Mouse (Mus musculus) CH12.LX (cell line): ENCODE results near the gene St8sia1. TPM values are rescaled to one million over a fixed set of nuclear protein-coding genes. Genes with fewer than 3 reads are reported as not detected.

Experiments used
- DNase-seq: peaks from one replicate; pipeline ENCODE4 v3.0.0-alpha.2; 2013; ENCODE audit errors: extremely low read depth
- H3K27ac ChIP-seq: 2 replicates; pipeline ENCODE4 v1.5.1; 2012; ENCODE audit warnings: low read depth, mild to moderate bottlenecking, control low read depth, moderate library complexity; ENCODE audit not compliant: insufficient read depth
- H3K27me3 ChIP-seq: replicated peaks from 2 replicates; pipeline ENCODE3; 2012; ENCODE audit warnings: inconsistent platforms
- H3K36me3 ChIP-seq, 2 experiments: replicated peaks in 1 of 2; 2 replicates each; pipeline versions ENCODE3 to v1.6.1; 2012; ENCODE audit warnings: inconsistent platforms in 1 of 2, low read length in 1 of 2, mild to moderate bottlenecking in 1 of 2, mixed read lengths in 1 of 2, moderate library complexity in 1 of 2; ENCODE audit not compliant: control insufficient read depth in 1 of 2, insufficient read depth in 1 of 2
- H3K4me1 ChIP-seq, 2 experiments: 2 replicates each; pipeline ENCODE4 v1.6.1; 2012; ENCODE audit warnings: inconsistent platforms in 1 of 2, moderate library complexity in 1 of 2; ENCODE audit not compliant: insufficient read depth in 2 of 2, control insufficient read depth in 1 of 2
- H3K4me2 ChIP-seq: 2 replicates; pipeline ENCODE4 v1.6.1; 2012; ENCODE audit warnings: low read depth, mild to moderate bottlenecking, control low read depth; ENCODE audit not compliant: poor library complexity, insufficient read depth, severe bottlenecking
- H3K4me3 ChIP-seq, 3 experiments: fragments of 150-350 bp in 1 of 3; sonication (generic) in 1 of 3; replicated peaks in 1 of 3; 2 replicates each; pipeline versions ENCODE3 to v1.5.1; 2011 to 2012; ENCODE audit warnings: low read depth in 2 of 3, low read length in 2 of 3, mild to moderate bottlenecking in 2 of 3, moderate library complexity in 2 of 3, control low read depth in 1 of 3, improper control_type of control experiment in 1 of 3, inconsistent platforms in 1 of 3, mixed read lengths in 1 of 3; ENCODE audit not compliant: poor library complexity in 1 of 3
- H3K79me2 ChIP-seq: replicated peaks from 2 replicates; pipeline ENCODE4 v1.6.1; 2012; ENCODE audit warnings: mild to moderate bottlenecking, moderate library complexity; ENCODE audit not compliant: control insufficient read depth, poor library complexity, insufficient read depth, severe bottlenecking; ENCODE audit errors: extremely low read depth
- H3K9ac ChIP-seq: 2 replicates; pipeline ENCODE4 v1.6.1; 2012; ENCODE audit warnings: low read depth, mild to moderate bottlenecking, control low read depth, moderate library complexity; ENCODE audit not compliant: insufficient read depth
- H3K9me3 ChIP-seq: replicated peaks from 2 replicates; pipeline ENCODE3; 2012; ENCODE audit warnings: low read length, inconsistent platforms, mixed read lengths
- BHLHE40 ChIP-seq: IDR thresholded peaks from 2 replicates; pipeline ENCODE4 v1.6.1; 2011; ENCODE audit warnings: mild to moderate bottlenecking, low read depth, low read length, improper control_type of control experiment
- CHD2 ChIP-seq: IDR thresholded peaks from 2 replicates; pipeline ENCODE4 v1.6.1; 2011; ENCODE audit warnings: low read length, improper control_type of control experiment
- CTCF ChIP-seq, 2 experiments: IDR thresholded peaks in 1 of 2; conservative IDR thresholded peaks in 1 of 2; 2 replicates each; pipeline ENCODE4 v1.5.1; 2011 to 2012; ENCODE audit warnings: low read depth in 2 of 2, low read length in 2 of 2, improper control_type of control experiment in 1 of 2, inconsistent platforms in 1 of 2, mild to moderate bottlenecking in 1 of 2, moderate library complexity in 1 of 2
- E2F4 ChIP-seq: IDR thresholded peaks from 2 replicates; pipeline ENCODE4 v1.6.1; 2011; ENCODE audit warnings: low read depth, low read length, improper control_type of control experiment; ENCODE audit not compliant: insufficient replicate concordance
- ELF1 ChIP-seq: IDR thresholded peaks from 2 replicates; pipeline ENCODE4 v1.6.1; 2014; ENCODE audit warnings: low read depth, mild to moderate bottlenecking, inconsistent platforms, low read length, improper control_type of control experiment
- EP300 ChIP-seq: IDR thresholded peaks from 2 replicates; pipeline ENCODE4 v1.6.1; 2011; ENCODE audit warnings: low read length, improper control_type of control experiment
- ETS1 ChIP-seq: conservative IDR thresholded peaks from 2 replicates; pipeline ENCODE4 v1.6.1; 2012; ENCODE audit warnings: low read depth, mild to moderate bottlenecking, inconsistent platforms, low read length, improper control_type of control experiment, moderate library complexity
- GABPA ChIP-seq: IDR thresholded peaks from 2 replicates; pipeline ENCODE4 v1.6.1; 2012; ENCODE audit warnings: low read depth, low read length, improper control_type of control experiment, inconsistent platforms; ENCODE audit not compliant: insufficient replicate concordance
- KAT2A ChIP-seq: IDR thresholded peaks from 2 replicates; pipeline ENCODE4 v1.6.1; 2012; ENCODE audit warnings: low read length, improper control_type of control experiment, inconsistent platforms; ENCODE audit not compliant: insufficient replicate concordance
- MAX ChIP-seq: IDR thresholded peaks from 2 replicates; pipeline ENCODE4 v1.6.1; 2011; ENCODE audit warnings: low read length, improper control_type of control experiment
- MEF2A ChIP-seq: IDR thresholded peaks from 2 replicates; pipeline ENCODE4 v1.6.1; 2014; ENCODE audit warnings: low read depth, mild to moderate bottlenecking, inconsistent platforms, low read length, improper control_type of control experiment, borderline replicate concordance
- NELFE ChIP-seq: IDR thresholded peaks from 2 replicates; pipeline ENCODE4 v1.6.1; 2011; ENCODE audit warnings: low read depth, low read length, improper control_type of control experiment
- NRF1 ChIP-seq: IDR thresholded peaks from 2 replicates; pipeline ENCODE4 v1.6.1; 2014; ENCODE audit warnings: low read depth, mild to moderate bottlenecking, inconsistent platforms, low read length, improper control_type of control experiment, moderate library complexity
- PAX5 ChIP-seq: IDR thresholded peaks from 2 replicates; pipeline ENCODE4 v1.6.1; 2012; ENCODE audit warnings: low read length, inconsistent platforms, mixed read lengths
- POLR2A ChIP-seq: IDR thresholded peaks from 2 replicates; pipeline ENCODE4 v1.6.1; 2011; ENCODE audit warnings: low read depth, mild to moderate bottlenecking, improper control_type of control experiment, low read length
- POLR2AphosphoS2 ChIP-seq: IDR thresholded peaks from 2 replicates; pipeline ENCODE4 v1.6.1; 2011; ENCODE audit warnings: low read depth, low read length, improper control_type of control experiment
- RCOR1 ChIP-seq: conservative IDR thresholded peaks from 2 replicates; pipeline ENCODE4 v1.6.1; 2012; ENCODE audit warnings: low read depth, mild to moderate bottlenecking, inconsistent platforms, low read length, improper control_type of control experiment
- SIN3A ChIP-seq: IDR thresholded peaks from 2 replicates; pipeline ENCODE4 v1.6.1; 2012; ENCODE audit warnings: low read length, improper control_type of control experiment, inconsistent platforms
- SMC3 ChIP-seq: IDR thresholded peaks from 2 replicates; pipeline ENCODE4 v1.6.1; 2011; ENCODE audit warnings: low read depth, low read length, improper control_type of control experiment
- UBTF ChIP-seq: IDR thresholded peaks from 2 replicates; pipeline ENCODE4 v1.6.1; 2012; ENCODE audit warnings: low read depth, mild to moderate bottlenecking, inconsistent platforms, low read length, improper control_type of control experiment, moderate library complexity
- USF1 ChIP-seq: IDR thresholded peaks from 2 replicates; pipeline ENCODE4 v1.6.1; 2014; ENCODE audit warnings: low read depth, mild to moderate bottlenecking, inconsistent platforms, low read length, improper control_type of control experiment
- USF2 ChIP-seq: conservative IDR thresholded peaks from 2 replicates; pipeline ENCODE4 v1.6.1; 2011; ENCODE audit warnings: low read depth, low read length, improper control_type of control experiment
- ZC3H11A ChIP-seq: IDR thresholded peaks from 2 replicates; pipeline ENCODE4 v1.6.1; 2012; ENCODE audit warnings: low read depth, mild to moderate bottlenecking, inconsistent platforms, low read length, improper control_type of control experiment
- ZKSCAN1 ChIP-seq: IDR thresholded peaks from 2 replicates; pipeline ENCODE4 v1.6.1; 2012; ENCODE audit warnings: low read depth, inconsistent platforms, low read length, improper control_type of control experiment, borderline replicate concordance
- dilution Hi-C: fragments of 300-500 bp; cut with MboI; formaldehyde crosslinking; loops from 2 replicates; pipeline ENCODE4 v1.14.3; 2020; ENCODE audit warnings: low sequenced_read_pairs; ENCODE audit not compliant: extremely low pct_unique_long_range_greater_than_20kb, extremely low pct_ligation_motif_present
- in situ Hi-C: fragments of 300-500 bp; cut with MboI; formaldehyde crosslinking; loops from 3 replicates; pipeline ENCODE4 v1.14.3; 2019; ENCODE audit warnings: low sequenced_read_pairs, low pct_ligation_motif_present, low pct_unique_long_range_greater_than_20kb, mixed read lengths
- polyA plus RNA-seq: library from polyadenylated mRNA; unstranded; fragments of >175 nt; gene quantifications from 2 replicates; pipeline ENCODE4 v1.2.1, GENCODE M21; 2012; ENCODE audit warnings: low read depth; ENCODE audit not compliant: insufficient read length
- total RNA-seq, 2 experiments: library from RNA; depleted of rRNA; stranded (reverse); fragments of 300-350 nt in 1 of 2; fragments of >200 nt in 1 of 2; gene quantifications; 2 replicates each; pipeline ENCODE4 v1.2.3; 2012 to 2014

St8sia1 gene
- total and polyA plus RNA-seq, 3 experiments, result 0.13 to 0.51 (median 0.20) TPM

- in situ Hi-C loops, result no loop called here
- H3K4me3 ChIP-seq, result no peak overlapping the region
Measured at GRCm38 (mm10) chr6:142795087-142795486, 169.2 kb downstream of the St8sia1 start.

GRCm38 (mm10) chr6:142793468-142793867 lies 170.8 kb downstream of the St8sia1 start:
- TF ChIP-seq SMC3 (no peak), BHLHE40 (no peak), USF1 (no peak)
- TF ChIP-seq, all 38 proteins: peak for 0
- no peak for DNase-seq
- Histone ChIP-seq H3K4me3 (no peak overlapping the region), H3K9me3 (no peaks in the 10 kb centered on the region), H3K4me2 (no peak overlapping the region), H3K27me3 (no peaks in the 10 kb centered on the region), H3K36me3 (no peaks in the 10 kb centered on the region), H3K9ac (no peak overlapping the region), H3K27ac (no peak overlapping the region), H3K4me1 (peaks cover 0 to 4% of the 10 kb centered on the region in 2 experiments; a peak in 1 of 4 replicates), H3K79me2 (no peaks in the 10 kb centered on the region)
- dilution Hi-C loops (no loop called here), in situ Hi-C loops (no loop called here)

More at GRCm38 (mm10) chr6:142795087-142795486, 169.2 kb downstream of the St8sia1 start:
- H3K9ac ChIP-seq, result no peak overlapping the region
- no peaks in the 10 kb centered on the region for H3K9me3 ChIP-seq
- no peak for DNase-seq
- no peak overlapping the region for H3K27ac ChIP-seq
- H3K4me2 ChIP-seq, result no peak overlapping the region
- peaks cover 2 to 5% of the 10 kb centered on the region in 2 experiments; a peak in 3 of 4 replicates for H3K4me1 ChIP-seq
- no peaks in the 10 kb centered on the region for H3K79me2 ChIP-seq
- TF ChIP-seq KAT2A (no peak), NELFE (no peak), RCOR1 (no peak), E2F4 (no peak), CHD2 (no peak)
- H3K36me3 ChIP-seq, result no peaks in the 10 kb centered on the region
- dilution Hi-C loops, result no loop called here
- H3K27me3 ChIP-seq, result no peaks in the 10 kb centered on the region

- in situ Hi-C loops (no loop called here), dilution Hi-C loops (no loop called here)
- H3K27ac ChIP-seq, result no peak overlapping the region
- H3K9ac ChIP-seq, result no peak overlapping the region
- no peaks in the 10 kb centered on the region for H3K9me3 ChIP-seq
- TF ChIP-seq ZC3H11A (no peak), USF2 (no peak), ELF1 (no peak), PAX5 (no peak), MEF2A (no peak), BHLHE40 (no peak), MAX (no peak), UBTF (no peak), POLR2AphosphoS2 (no peak), SMC3 (no peak), CHD2 (no peak), ZKSCAN1 (no peak), KAT2A (no peak), GABPA (no peak), NRF1 (no peak), POLR2A (no peak), ETS1 (no peak), CTCF (conservative IDR thresholded peaks at IDR 0.05 in 1 of 2, IDR thresholded peaks at IDR 0.05 in 1 of 2; ENCODE audit: low read depth in 2 of 2, low read length in 2 of 2) (no peak), SIN3A (no peak), EP300 (no peak)
- TF ChIP-seq, all 38 proteins: peak for 0
- no peak overlapping the region for H3K4me3 ChIP-seq
- H3K4me2 ChIP-seq, result no peak overlapping the region
- no peaks in the 10 kb centered on the region for H3K27me3 ChIP-seq
- H3K4me1 ChIP-seq, result peaks cover 0 to 4% of the 10 kb centered on the region in 2 experiments; a peak in 1 of 4 replicates
- H3K79me2 ChIP-seq, result no peaks in the 10 kb centered on the region
- H3K36me3 ChIP-seq, result no peaks in the 10 kb centered on the region
- DNase-seq, result no peak
Measured at GRCm38 (mm10) chr6:142792241-142792968, 171.8 kb downstream of the St8sia1 start.
